Mouse (Mus musculus) B cell, adult 67 days (primary cell): ENCODE measurements around the gene Slc9a1. TPM values are rescaled to one million over a fixed set of nuclear protein-coding genes. Genes with fewer than 3 reads are reported as not detected.

ENCODE experiments used
- total RNA-seq, 2 experiments: library from RNA; stranded (reverse); gene quantifications; 4 replicates each; pipeline ENCODE4 v1.2.4; 2023

Gene Slc9a1
- total RNA-seq, result 10 to 100 TPM; 49.8 to 53.2 TPM

GRCm38 (mm10) chr4:133369553-133370297 is at the start of gene Slc9a1:
Slc9a1 (plus strand) TSS chr4:133369706.

GRCm38 (mm10) chr4:133353367-133354365 is 15.8 kb upstream of the Slc9a1 start, which contains the start of gene Wdtc1:
Wdtc1 (minus strand) TSS chr4:133353481.

Other genes with a start within 250 kb of the Slc9a1 start
- gene Wasf2, start 239.2 kb upstream of the Slc9a1 start, total RNA-seq, result 100 to 1,000 TPM; 282 to 316 TPM
- 1 to 10 TPM in 1 of 2 experiments, not detected in 1; 2.8 TPM for gene Cd164l2, start 157.6 kb upstream of the Slc9a1 start, total RNA-seq
- gene Gpr3, start 157.2 kb upstream of the Slc9a1 start, total RNA-seq, result 1 to 10 TPM; 1.5 to 1.8 TPM
- gene Map3k6, start 128.9 kb upstream of the Slc9a1 start, total RNA-seq, result not detected
- 1 to 10 TPM in 1 of 2 experiments, under 1 TPM in 1; 0.64 to 1.4 TPM for gene Sytl1, start 106.6 kb upstream of the Slc9a1 start, total RNA-seq
- gene Tmem222, start 91.9 kb upstream of the Slc9a1 start, total RNA-seq, result 10 to 100 TPM; 42.8 to 50.6 TPM
- 10 to 100 TPM; 43.4 to 48.8 TPM for gene Wdtc1, start 16.2 kb upstream of the Slc9a1 start, total RNA-seq
- not detected for gene Tent5b, start 110.4 kb downstream of the Slc9a1 start, total RNA-seq
- gene Trnp1, start 128.8 kb downstream of the Slc9a1 start, total RNA-seq, result not detected
- gene Kdf1, start 149.3 kb downstream of the Slc9a1 start, total RNA-seq, result under 1 TPM in 1 of 2 experiments, not detected in 1; 0.52 TPM
- 10 to 100 TPM; 93.7 to 95.6 TPM for gene Nudc, start 176.3 kb downstream of the Slc9a1 start, total RNA-seq
- not detected for gene Nr0b2, start 183.7 kb downstream of the Slc9a1 start, total RNA-seq
- gene Gpatch3, start 205.0 kb downstream of the Slc9a1 start, total RNA-seq, result 10 to 100 TPM; 24.0 to 27.4 TPM
- gene Gpn2, start 214.7 kb downstream of the Slc9a1 start, total RNA-seq, result 10 to 100 TPM; 23.8 to 30.9 TPM
- gene Sfn, start 232.5 kb downstream of the Slc9a1 start, total RNA-seq, result 10 to 100 TPM; 56.3 to 58.1 TPM